ENCODE assay signal across 25 mouse cellular contexts in genomic region chr13:63879105-63879863, GRCm38 (mm10).
DNase-seq lines count a peak whose midpoint lies in the region; ATAC-seq and TF ChIP-seq lines count a peak whose summit lies in the region.
"Had no signal": no experiment of that assay in that cellular context is flagged by ENCODE, and none has a peak within 500 bp of the region (broad histone marks: within the 10 kb centered on the region; RNA-seq: fewer than 3 reads in every experiment).

No protein-coding gene starts in this region.

- H3K27ac ChIP-seq in intestine, embryonic 15.5 days: no peak overlapping the region; the same call in 1 of the 2 replicates
- no peak overlapping the region for H3K27ac ChIP-seq in intestine, embryonic 16.5 days (ENCODE audit: low read length)
- no peak overlapping the region for H3K27ac ChIP-seq in midbrain, embryonic 13.5 days
- H3K27ac ChIP-seq in midbrain, embryonic 16.5 days (ENCODE audit: low read length): no peak overlapping the region
- H3K27ac ChIP-seq in embryonic facial prominence, embryonic 15.5 days (replicated peaks): no peak overlapping the region
- no peak overlapping the region for H3K27ac ChIP-seq in stomach, postnatal 0 days (replicated peaks)
- H3K27ac ChIP-seq in kidney, embryonic 14.5 days (ENCODE audit: low read depth, low read length): no peak overlapping the region
- H3K27ac ChIP-seq: heart, adult 2 months; heart, embryonic 13.5 days; hindbrain, embryonic 12.5 days; limb, embryonic 13.5 days; liver, embryonic 12.5 days had no signal

- no peaks in the 10 kb centered on the region for H3K36me3 ChIP-seq in intestine, embryonic 15.5 days
- H3K36me3 ChIP-seq in intestine, embryonic 16.5 days (ENCODE audit: control insufficient read depth, insufficient read depth, low read length): no peaks in the 10 kb centered on the region
- no peaks in the 10 kb centered on the region for H3K36me3 ChIP-seq in midbrain, embryonic 13.5 days
- no peaks in the 10 kb centered on the region for H3K36me3 ChIP-seq in midbrain, embryonic 16.5 days (ENCODE audit: control insufficient read depth, insufficient read depth, low read length)
- no peaks in the 10 kb centered on the region for H3K36me3 ChIP-seq in embryonic facial prominence, embryonic 15.5 days
- no peaks in the 10 kb centered on the region for H3K36me3 ChIP-seq in stomach, postnatal 0 days (ENCODE audit: control insufficient read depth, insufficient read depth, low read length)
- no peaks in the 10 kb centered on the region for H3K36me3 ChIP-seq in kidney, embryonic 14.5 days (ENCODE audit: control insufficient read depth, insufficient read depth, low read length)
- H3K36me3 ChIP-seq: hindbrain, embryonic 12.5 days had no signal

- H3K9me3 ChIP-seq in intestine, embryonic 15.5 days: no peaks in the 10 kb centered on the region
- no peaks in the 10 kb centered on the region for H3K9me3 ChIP-seq in intestine, embryonic 16.5 days (ENCODE audit: control insufficient read depth, low read length)
- no peaks in the 10 kb centered on the region for H3K9me3 ChIP-seq in midbrain, embryonic 13.5 days
- no peaks in the 10 kb centered on the region for H3K9me3 ChIP-seq in midbrain, embryonic 16.5 days (replicated peaks; ENCODE audit: control insufficient read depth, low read length, poor library complexity, severe bottlenecking)
- no peaks in the 10 kb centered on the region for H3K9me3 ChIP-seq in embryonic facial prominence, embryonic 15.5 days (replicated peaks)
- H3K9me3 ChIP-seq in stomach, postnatal 0 days (ENCODE audit: control insufficient read depth, low read length): no peaks in the 10 kb centered on the region
- H3K9me3 ChIP-seq in kidney, embryonic 14.5 days (ENCODE audit: control insufficient read depth, low read length): no peaks in the 10 kb centered on the region
- H3K9me3 ChIP-seq: heart, embryonic 13.5 days; hindbrain, embryonic 12.5 days; limb, embryonic 13.5 days; liver, embryonic 12.5 days had no signal

- 0 out of 2 replicates have a peak, but pooled peaks cover 4% of the 10 kb centered on the region for H3K4me1 ChIP-seq in intestine, embryonic 15.5 days (replicated peaks)
- H3K4me1 ChIP-seq in intestine, embryonic 16.5 days (ENCODE audit: control insufficient read depth, insufficient read depth, low read length): no peaks in the 10 kb centered on the region; the same call in none of the 2 replicates
- peaks cover 9% of the 10 kb centered on the region for H3K4me1 ChIP-seq in midbrain, embryonic 13.5 days (replicated peaks)
- H3K4me1 ChIP-seq in midbrain, embryonic 16.5 days (ENCODE audit: control insufficient read depth, insufficient read depth, low read length): 0 out of 2 replicates have a peak, but pooled peaks cover 2% of the 10 kb centered on the region
- H3K4me1 ChIP-seq in embryonic facial prominence, embryonic 15.5 days: no peaks in the 10 kb centered on the region
- no peaks in the 10 kb centered on the region for H3K4me1 ChIP-seq in stomach, postnatal 0 days (replicated peaks; ENCODE audit: control insufficient read depth, insufficient read depth)
- no peaks in the 10 kb centered on the region for H3K4me1 ChIP-seq in kidney, embryonic 14.5 days (ENCODE audit: control insufficient read depth, insufficient read depth, low read length)
- H3K4me1 ChIP-seq: hindbrain, embryonic 12.5 days had no signal

- TF ChIP-seq EP300 in stomach, postnatal 0 days (optimal IDR thresholded peaks at IDR 0.05): no peak

- ATAC-seq in intestine, embryonic 15.5 days: peak; percentile 34; the same call in 1 of the 2 replicates
- ATAC-seq in intestine, embryonic 16.5 days: no peak
- 0 out of 2 replicates have a peak, but pooled peaks have one; percentile 50 for ATAC-seq in midbrain, embryonic 13.5 days
- no peak for ATAC-seq in midbrain, embryonic 16.5 days
- ATAC-seq in embryonic facial prominence, embryonic 15.5 days (ENCODE audit: insufficient number of reproducible peaks, low FRiP score, low TSS enrichment, low read depth): 0 out of 2 replicates have a peak, but pooled peaks have one; percentile 29
- peak; percentile 66; the same call in 1 of the 2 replicates for ATAC-seq in stomach, postnatal 0 days (ENCODE audit: low FRiP score, low TSS enrichment)
- no peak for ATAC-seq in kidney, embryonic 14.5 days (ENCODE audit: low FRiP score, low TSS enrichment)
- ATAC-seq: activated CD4-positive, CD25-positive, alpha-beta regulatory T cell, adult 4 months; liver, embryonic 12.5 days had no signal

- no peak overlapping the region for H3K4me3 ChIP-seq in intestine, embryonic 15.5 days (replicated peaks)
- no peak overlapping the region for H3K4me3 ChIP-seq in intestine, embryonic 16.5 days (ENCODE audit: low read length)
- no peak overlapping the region for H3K4me3 ChIP-seq in midbrain, embryonic 13.5 days (replicated peaks)
- H3K4me3 ChIP-seq in midbrain, embryonic 16.5 days (ENCODE audit: low read depth, low read length): no peak overlapping the region
- no peak overlapping the region for H3K4me3 ChIP-seq in embryonic facial prominence, embryonic 15.5 days (replicated peaks)
- no peak overlapping the region for H3K4me3 ChIP-seq in stomach, postnatal 0 days (ENCODE audit: low read depth, low read length)
- no peak overlapping the region for H3K4me3 ChIP-seq in kidney, embryonic 14.5 days (ENCODE audit: low read length)
- H3K4me3 ChIP-seq: erythroblast, embryonic 14.5 days; heart, adult 2 months; heart, embryonic 13.5 days; hindbrain, embryonic 12.5 days; limb, embryonic 13.5 days; liver, embryonic 12.5 days had no signal

- WGBS in intestine, embryonic 15.5 days: 55% methylated on average over 1 of the region's 1 CpGs
- 56% methylated on average over 1 of the region's 1 CpGs for WGBS in intestine, embryonic 16.5 days
- 31% methylated on average over 1 of the region's 1 CpGs for WGBS in midbrain, embryonic 13.5 days
- 21% methylated on average over 1 of the region's 1 CpGs for WGBS in midbrain, embryonic 16.5 days
- WGBS in embryonic facial prominence, embryonic 15.5 days: 62% methylated on average over 1 of the region's 1 CpGs
- 47% methylated on average over 1 of the region's 1 CpGs for WGBS in stomach, postnatal 0 days
- WGBS in kidney, embryonic 14.5 days: 81% methylated on average over 1 of the region's 1 CpGs

- H3K27me3 ChIP-seq in intestine, embryonic 15.5 days (replicated peaks): no peaks in the 10 kb centered on the region
- no peaks in the 10 kb centered on the region for H3K27me3 ChIP-seq in intestine, embryonic 16.5 days (replicated peaks; ENCODE audit: control insufficient read depth, insufficient read depth, low read length)
- H3K27me3 ChIP-seq in midbrain, embryonic 13.5 days: no peaks in the 10 kb centered on the region
- no peaks in the 10 kb centered on the region for H3K27me3 ChIP-seq in midbrain, embryonic 16.5 days (ENCODE audit: control insufficient read depth, insufficient read depth, low read depth, low read length)
- H3K27me3 ChIP-seq in embryonic facial prominence, embryonic 15.5 days: no peaks in the 10 kb centered on the region
- H3K27me3 ChIP-seq in stomach, postnatal 0 days (ENCODE audit: control insufficient read depth, insufficient read depth, low read length): no peaks in the 10 kb centered on the region
- H3K27me3 ChIP-seq in kidney, embryonic 14.5 days (ENCODE audit: control insufficient read depth, insufficient read depth, low read length): no peaks in the 10 kb centered on the region
- H3K27me3 ChIP-seq: heart, embryonic 13.5 days; hindbrain, embryonic 12.5 days; limb, embryonic 13.5 days; liver, embryonic 12.5 days had no signal

- 0 out of 2 replicates have a peak, but pooled peaks have one; percentile 1 for TF ChIP-seq CTCF in stomach, postnatal 0 days (IDR thresholded peaks at IDR 0.05; ENCODE audit: low read depth)

- H3K4me2 ChIP-seq in intestine, embryonic 15.5 days (replicated peaks): no peak overlapping the region
- H3K4me2 ChIP-seq in intestine, embryonic 16.5 days (ENCODE audit: low read depth, low read length): no peak overlapping the region
- no peak overlapping the region for H3K4me2 ChIP-seq in midbrain, embryonic 13.5 days (replicated peaks)
- no peak overlapping the region for H3K4me2 ChIP-seq in midbrain, embryonic 16.5 days (ENCODE audit: low read length)
- H3K4me2 ChIP-seq in embryonic facial prominence, embryonic 15.5 days (replicated peaks): no peak overlapping the region
- H3K4me2 ChIP-seq in stomach, postnatal 0 days (replicated peaks; ENCODE audit: low read depth): no peak overlapping the region
- no peak overlapping the region for H3K4me2 ChIP-seq in kidney, embryonic 14.5 days (replicated peaks; ENCODE audit: low read depth, low read length)
- H3K4me2 ChIP-seq: heart, embryonic 13.5 days; hindbrain, embryonic 12.5 days; limb, embryonic 13.5 days; liver, embryonic 12.5 days had no signal

- no peak for DNase-seq in stomach, postnatal 0 days (ENCODE audit: low spot score)
- no peak for DNase-seq in retina, postnatal 1 day
- DNase-seq: adrenal gland, postnatal 14 days; B cell, adult 2 months; cerebellum, adult 9-10 months; gastrocnemius, postnatal 36 days; heart, adult 2 months; heart, postnatal 14 days; kidney, adult 2 months; kidney, postnatal 14 days; layer of hippocampus, postnatal 36 days; right cerebral cortex, postnatal 14 days; thymus, postnatal 14 days had no signal

- H3K9ac ChIP-seq in intestine, embryonic 15.5 days: no peak overlapping the region
- no peak overlapping the region for H3K9ac ChIP-seq in intestine, embryonic 16.5 days (ENCODE audit: low read depth, low read length)
- H3K9ac ChIP-seq in midbrain, embryonic 13.5 days (replicated peaks): no peak overlapping the region
- no peak overlapping the region for H3K9ac ChIP-seq in midbrain, embryonic 16.5 days (ENCODE audit: low read depth, low read length)
- no peak overlapping the region for H3K9ac ChIP-seq in embryonic facial prominence, embryonic 15.5 days
- H3K9ac ChIP-seq in stomach, postnatal 0 days (ENCODE audit: low read length): no peak overlapping the region
- H3K9ac ChIP-seq in kidney, embryonic 14.5 days (ENCODE audit: low read depth, low read length): no peak overlapping the region
- H3K9ac ChIP-seq: heart, embryonic 13.5 days; hindbrain, embryonic 12.5 days; limb, embryonic 13.5 days; liver, embryonic 12.5 days had no signal

Comparison
In these comparisons a context has a peak if more than half of its experiments do, and no peak if none do; other contexts are left out.
1. ATAC-seq: peak in intestine, embryonic 15.5 days (single experiment), midbrain, embryonic 13.5 days (single experiment), embryonic facial prominence, embryonic 15.5 days (single experiment) and stomach, postnatal 0 days (single experiment); none in intestine, embryonic 16.5 days (single experiment), midbrain, embryonic 16.5 days (single experiment) and kidney, embryonic 14.5 days (single experiment).